Mouse (Mus musculus) layer of hippocampus, adult 9-11 months (tissue): ENCODE results near the gene Slc25a13.

ENCODE experiments used
- DNase-seq: peaks from one replicate; pipeline ENCODE4 v3.0.0; 2022

The Slc25a13 gene

DNA sequence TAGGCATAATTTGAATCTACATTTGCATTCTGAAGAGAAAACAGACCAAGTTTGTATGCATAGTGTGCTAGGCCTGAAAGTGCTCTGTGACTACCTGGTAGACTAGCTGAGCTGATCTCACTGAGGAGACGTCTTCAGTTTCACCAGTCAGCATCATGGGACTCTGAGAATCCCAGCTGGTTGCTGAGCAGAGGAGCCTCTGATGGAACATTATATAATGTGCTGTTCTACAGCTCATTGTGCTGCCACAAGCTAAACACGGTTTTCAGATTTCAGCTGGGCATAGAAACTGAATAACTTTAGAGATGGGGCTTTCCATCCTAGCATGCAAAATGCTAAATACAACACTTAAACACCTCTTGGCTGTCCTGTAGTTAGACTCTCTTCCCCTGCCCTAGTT lies 205.6 kb downstream of the Slc25a13 start:
- peak; percentile 38 for DNase-seq

DNA sequence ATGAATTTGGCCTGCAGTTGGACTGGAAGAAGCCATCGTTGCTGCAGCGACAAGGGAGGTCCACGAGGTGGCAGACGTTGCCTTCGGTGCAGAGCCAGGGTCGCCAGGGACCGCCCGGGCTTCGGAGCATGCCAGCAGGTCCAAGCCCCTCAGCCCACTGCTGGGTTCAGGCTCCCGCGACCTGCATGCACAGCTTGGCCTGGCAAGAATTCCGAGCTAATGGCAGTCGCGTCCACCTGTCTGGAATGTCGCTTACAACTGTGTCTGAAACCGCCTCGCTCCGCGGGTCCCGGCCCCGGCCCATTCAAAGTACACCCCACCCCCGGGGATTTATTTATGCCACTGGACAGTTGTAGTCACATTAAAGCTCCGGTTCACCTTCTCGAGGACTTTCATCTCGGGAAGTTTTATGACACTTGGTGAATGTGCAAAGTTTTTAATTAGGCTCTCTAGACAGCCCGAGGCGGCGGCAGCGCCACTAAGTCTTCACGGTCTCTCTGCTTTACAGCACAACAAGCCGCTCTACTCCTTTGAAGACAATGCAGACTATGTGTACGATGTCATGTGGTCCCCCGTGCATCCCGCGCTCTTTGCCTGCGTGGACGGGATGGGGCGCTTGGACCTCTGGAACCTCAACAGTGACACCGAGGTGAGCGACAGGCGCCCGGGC lies 211.1 kb downstream of the Slc25a13 start:
- peak; percentile 46 for DNase-seq

DNA sequence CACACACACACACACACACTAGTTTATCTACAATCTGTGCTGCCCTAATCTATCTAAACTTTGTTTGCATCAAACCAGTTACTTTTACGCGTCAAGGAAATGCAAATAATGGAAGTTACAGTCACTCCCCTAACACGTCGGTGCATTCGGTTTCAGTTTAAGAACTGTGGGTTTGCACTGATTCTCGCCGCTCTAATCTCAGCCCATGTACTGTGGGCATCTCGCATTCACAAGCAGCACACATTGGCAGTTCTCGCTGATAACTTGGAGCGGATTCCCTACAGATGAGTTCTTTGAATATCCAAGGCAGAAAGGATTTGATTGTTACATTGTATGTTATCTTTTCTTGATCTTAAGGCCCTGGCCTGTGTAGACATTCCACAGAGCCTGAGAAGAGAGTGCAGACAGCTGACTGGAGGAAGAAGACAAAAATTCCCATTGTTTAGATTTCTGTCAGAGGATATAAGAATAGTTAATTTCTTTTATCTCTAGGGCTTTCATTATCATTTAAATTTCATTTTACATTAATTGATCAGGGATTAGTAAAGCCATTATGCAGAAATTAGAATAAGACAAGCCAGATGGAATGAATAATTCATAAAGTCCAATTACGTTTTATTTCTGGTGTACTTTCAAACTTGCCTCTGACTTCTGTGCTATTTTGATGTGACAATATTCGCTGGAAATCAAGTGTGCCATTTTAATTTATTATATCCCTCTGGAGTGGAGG lies 212.1 kb downstream of the Slc25a13 start:
- DNase-seq, result no peak

DNA sequence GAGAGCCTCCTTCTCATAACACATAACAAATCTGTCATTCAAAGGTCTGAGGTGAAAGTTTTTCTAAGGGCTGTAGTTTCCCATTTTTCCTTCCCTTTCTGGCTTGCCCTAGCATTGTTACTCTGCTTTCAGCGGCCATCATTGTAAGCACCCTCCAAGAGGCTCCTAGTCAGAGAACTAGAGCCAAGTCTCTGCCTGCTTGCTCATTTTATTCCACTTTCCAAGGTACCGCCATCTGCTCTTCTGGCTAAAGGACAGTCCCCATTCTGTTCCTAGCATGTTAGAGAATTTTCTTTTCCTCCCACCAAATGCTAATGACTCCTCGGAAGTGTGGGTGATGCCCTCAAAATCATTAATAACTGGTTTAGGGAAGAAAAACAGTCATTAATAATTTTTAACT lies 214.9 kb downstream of the Slc25a13 start:
- no peak for DNase-seq

DNA sequence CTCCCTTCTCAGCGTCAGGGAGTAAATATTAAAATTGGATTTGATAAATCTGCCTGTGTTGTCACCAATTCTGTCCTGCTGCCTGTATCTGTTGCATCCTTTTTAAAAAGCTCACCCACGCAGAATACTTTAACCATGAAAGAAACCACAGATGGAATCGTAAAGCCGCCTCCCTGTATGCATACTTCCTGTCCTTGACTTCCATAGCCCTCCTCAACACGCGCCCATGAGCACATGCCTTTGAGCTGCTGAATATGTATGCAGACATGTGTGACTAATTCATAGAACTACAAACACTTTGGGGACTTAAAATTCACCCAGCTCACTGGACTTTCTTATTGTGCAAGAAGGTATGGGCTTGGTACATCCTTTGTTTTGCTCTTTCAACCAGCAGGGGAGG lies 219.4 kb downstream of the Slc25a13 start:
- DNase-seq, result peak; percentile 28

DNA sequence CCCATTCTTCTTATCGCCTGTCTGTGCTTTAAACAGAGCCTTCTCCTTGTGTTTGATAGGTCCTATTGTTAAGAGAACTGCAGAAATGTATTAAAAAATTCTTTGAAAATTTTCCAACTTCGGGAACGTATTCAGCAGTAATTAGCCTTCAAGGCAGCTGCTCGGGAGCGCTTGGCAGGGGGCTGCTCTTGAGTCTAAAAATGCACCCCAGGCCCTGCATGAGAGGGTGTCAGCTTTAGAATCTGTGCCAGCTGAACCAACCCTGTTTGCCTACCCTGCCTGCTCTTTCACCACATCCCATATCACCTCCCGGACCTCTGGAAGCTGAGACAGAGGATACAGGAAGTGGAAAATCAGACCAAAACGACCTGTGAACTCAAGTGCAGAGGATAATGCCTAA lies 223.9 kb downstream of the Slc25a13 start:
- no peak for DNase-seq

DNA sequence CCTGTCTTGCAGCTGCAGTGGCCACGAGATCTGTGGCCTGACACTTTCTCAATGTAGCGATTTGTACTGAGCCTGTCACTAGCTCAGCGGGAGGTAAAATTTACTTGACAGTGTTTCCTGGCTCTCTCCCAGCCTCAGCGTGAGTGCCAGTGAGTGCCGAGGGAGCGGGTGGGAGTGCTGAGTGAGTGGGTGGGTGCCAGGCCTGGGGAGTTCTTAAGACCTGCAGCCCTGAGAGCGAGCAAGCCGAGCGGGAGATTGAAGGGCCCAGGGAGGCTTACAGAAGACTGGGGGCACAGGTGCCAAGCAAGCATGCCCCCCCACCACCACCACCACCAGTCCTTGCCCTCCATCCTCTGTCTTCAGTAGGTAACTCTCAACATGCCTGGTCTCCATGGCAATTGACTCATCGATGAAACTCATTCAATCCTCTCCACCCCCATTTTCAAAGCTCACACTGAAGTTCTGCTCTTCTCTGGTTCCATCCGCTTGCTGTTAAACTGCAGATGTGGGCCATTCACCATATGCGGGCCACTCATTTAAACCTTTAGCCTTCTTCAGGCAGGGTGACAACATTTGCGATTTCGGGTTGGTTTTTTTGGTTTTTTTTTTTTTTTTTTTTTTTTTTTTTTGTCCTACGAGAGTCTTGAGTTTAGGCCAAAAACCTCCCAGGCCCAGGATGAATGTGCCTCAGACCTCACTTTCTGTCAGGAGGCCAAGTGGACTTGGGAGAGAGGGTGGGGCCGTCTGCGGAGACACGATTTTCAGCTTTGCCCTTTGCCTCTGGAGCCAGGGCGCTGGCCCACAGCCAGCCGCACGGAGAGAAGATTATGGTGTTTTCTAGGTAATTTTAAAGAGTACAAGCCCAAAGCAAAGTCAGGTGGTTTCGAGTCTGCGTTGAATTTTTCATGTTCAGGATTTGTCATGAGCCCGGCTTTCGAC lies 224.9 kb downstream of the Slc25a13 start:
- DNase-seq, result peak; percentile 53

DNA sequence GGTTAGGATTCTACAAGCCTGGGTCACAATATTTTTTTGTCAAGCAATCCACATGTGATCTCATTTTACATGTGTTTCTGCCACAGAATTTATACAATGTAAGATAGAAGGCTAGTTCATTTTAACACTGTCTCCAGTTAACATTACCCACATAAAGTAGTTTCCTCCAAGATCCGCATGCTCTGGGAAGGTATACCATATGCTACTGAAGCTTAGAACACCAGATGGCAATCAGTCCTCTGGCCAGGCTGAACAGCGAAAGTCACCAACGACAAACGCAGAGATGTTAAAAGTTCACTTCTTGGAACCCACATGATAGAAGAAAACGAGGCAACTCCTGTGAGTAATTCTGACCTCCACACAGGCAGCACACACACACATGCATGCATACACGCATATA lies 225.7 kb downstream of the Slc25a13 start:
- no peak for DNase-seq
